In genomic region chr3:55112710-55113415, GRCm38 (mm10) we compare ENCODE assay signal across 8 mouse cellular contexts. TPM values are rescaled to one million over a fixed set of nuclear protein-coding genes. Genes with fewer than 3 reads are reported as not detected.
A peak's percentile ranks its signal among the peaks of the same experiment; 100 is the strongest.
DNase-seq lines count a peak whose midpoint lies in the region; ATAC-seq and TF ChIP-seq lines count a peak whose summit lies in the region.

No protein-coding gene starts in this region.

- no peaks in the 10 kb centered on the region for H3K9me3 ChIP-seq in embryonic facial prominence, embryonic 15.5 days (replicated peaks)
- H3K9me3 ChIP-seq in intestine, embryonic 14.5 days (ENCODE audit: control insufficient read depth, low read length): no peaks in the 10 kb centered on the region
- H3K9me3 ChIP-seq in midbrain, embryonic 10.5 days (replicated peaks): peaks cover 7% of the 10 kb centered on the region

- peaks cover 13% of the 10 kb centered on the region for H3K36me3 ChIP-seq in C2C12 (ENCODE audit: control insufficient read depth, insufficient read depth)
- H3K36me3 ChIP-seq in embryonic facial prominence, embryonic 15.5 days: peaks cover 16% of the 10 kb centered on the region
- H3K36me3 ChIP-seq in intestine, embryonic 14.5 days (ENCODE audit: control insufficient read depth, insufficient read depth, low read length): peaks cover 13% of the 10 kb centered on the region
- H3K36me3 ChIP-seq in midbrain, embryonic 10.5 days: peaks cover 20% of the 10 kb centered on the region

- 12% methylated on average over 16 of the region's 16 CpGs for WGBS in embryonic facial prominence, embryonic 15.5 days
- WGBS in intestine, embryonic 14.5 days: 31% methylated on average over 16 of the region's 16 CpGs
- WGBS in midbrain, embryonic 10.5 days: 62% methylated on average over 16 of the region's 16 CpGs

- peak overlapping the region; percentile 97 for H3K27ac ChIP-seq in embryonic facial prominence, embryonic 15.5 days (replicated peaks)
- H3K27ac ChIP-seq in intestine, embryonic 14.5 days (ENCODE audit: low read depth): peak overlapping the region; percentile 92
- H3K27ac ChIP-seq in midbrain, embryonic 10.5 days (replicated peaks): peak overlapping the region; percentile 94

- peak; percentile 85 for DNase-seq in 3T3-L1 (ENCODE audit: low read depth, low spot score)
- no peak for DNase-seq in intestine, embryonic 14.5 days (ENCODE audit: low spot score)
- DNase-seq in midbrain, embryonic 10.5 days (ENCODE audit: low spot score): no peak
- DNase-seq in spleen, postnatal 14 days (ENCODE audit: low spot score in 2 of 2): no peak
- no peak for DNase-seq in urinary bladder, adult 2 months (ENCODE audit: low spot score)
- DNase-seq in cerebellum, postnatal 36 days: no peak

- H3K79me3 ChIP-seq in C2C12 (ENCODE audit: low read depth): peaks cover 41% of the 10 kb centered on the region

- no peaks in the 10 kb centered on the region for H3K27me3 ChIP-seq in C2C12 (ENCODE audit: control insufficient read depth, insufficient read depth, insufficient read length)
- H3K27me3 ChIP-seq in embryonic facial prominence, embryonic 15.5 days: no peaks in the 10 kb centered on the region
- H3K27me3 ChIP-seq in intestine, embryonic 14.5 days (replicated peaks; ENCODE audit: control insufficient read depth, insufficient read depth, low read length): no peaks in the 10 kb centered on the region
- H3K27me3 ChIP-seq in midbrain, embryonic 10.5 days (ENCODE audit: low read depth, poor library complexity, severe bottlenecking): no peaks in the 10 kb centered on the region

- H3ac ChIP-seq in C2C12 (ENCODE audit: control insufficient read depth, insufficient read length, low read depth): peak overlapping the region; percentile 85

- ATAC-seq in embryonic facial prominence, embryonic 15.5 days (ENCODE audit: insufficient number of reproducible peaks, low FRiP score, low TSS enrichment, low read depth): no peak
- ATAC-seq in intestine, embryonic 14.5 days (replicated peaks; ENCODE audit: low FRiP score, low TSS enrichment, low read depth): no peak

- TF ChIP-seq CTCF in C2C12 (IDR thresholded peaks at IDR 0.05; ENCODE audit: control insufficient read depth, insufficient read depth, insufficient read length): no peak

- H3K4me1 ChIP-seq in embryonic facial prominence, embryonic 15.5 days: peaks cover 18% of the 10 kb centered on the region
- 0 out of 2 replicates have a peak, but pooled peaks cover 5% of the 10 kb centered on the region for H3K4me1 ChIP-seq in intestine, embryonic 14.5 days (replicated peaks; ENCODE audit: control insufficient read depth, insufficient read depth, low read length)
- peaks cover 25% of the 10 kb centered on the region for H3K4me1 ChIP-seq in midbrain, embryonic 10.5 days

- H3K9ac ChIP-seq in embryonic facial prominence, embryonic 15.5 days: peak overlapping the region; percentile 96
- H3K9ac ChIP-seq in intestine, embryonic 14.5 days (ENCODE audit: low read length): peak overlapping the region; percentile 98

- peak overlapping the region; percentile 66 for H3K4me3 ChIP-seq in C2C12 (ENCODE audit: insufficient read depth, poor library complexity, severe bottlenecking)
- H3K4me3 ChIP-seq in embryonic facial prominence, embryonic 15.5 days (replicated peaks): peak overlapping the region; percentile 90
- H3K4me3 ChIP-seq in intestine, embryonic 14.5 days (ENCODE audit: low read depth, low read length): peak overlapping the region; percentile 88
- H3K4me3 ChIP-seq in midbrain, embryonic 10.5 days: peak overlapping the region; percentile 69

- peaks cover 53% of the 10 kb centered on the region for H3K79me2 ChIP-seq in C2C12 (ENCODE audit: control insufficient read depth, insufficient read depth)

- H3K4me2 ChIP-seq in embryonic facial prominence, embryonic 15.5 days (replicated peaks): peak overlapping the region; percentile 54
- H3K4me2 ChIP-seq in intestine, embryonic 14.5 days (ENCODE audit: low read length): peak overlapping the region; percentile 64

TF ChIP-seq in C2C12, 6 proteins besides CTCF, POLR2A, EP300 and RAD21:
- TF ChIP-seq MAX (IDR thresholded peaks at IDR 0.05) (peak; percentile 91), FOSL1 (IDR thresholded peaks at IDR 0.05; ENCODE audit: insufficient read depth, low read length, poor library complexity, severe bottlenecking) (no peak), MYOD1 (IDR thresholded peaks at IDR 0.05; ENCODE audit: control insufficient read depth, insufficient read length, low read depth) (no peak), MYOG (IDR thresholded peaks at IDR 0.05; ENCODE audit: control insufficient read depth, extremely low read depth, insufficient read length) (no peak), USF1 (IDR thresholded peaks at IDR 0.05; ENCODE audit: low read depth) (peak; percentile 98), CEBPB (IDR thresholded peaks at IDR 0.05; ENCODE audit: low read depth) (no peak)

RNA-seq across cellular contexts. Expression of gene Spg20, which starts 1.0 kb away (rescaled TPM):
- 24.0 TPM for polyA plus RNA-seq in C2C12 (2012; fragmentation: generic; extraction: Trizol)
- polyA plus RNA-seq in embryonic facial prominence, embryonic 15.5 days (2015; fragmentation: Nextera tagmentation; extraction: Ambion mirVana): 65.9 and 67.8 TPM in 2 replicates
- polyA plus RNA-seq in intestine, embryonic 14.5 days (2014; fragmentation: Nextera tagmentation; extraction: Ambion mirVana): 42.8 and 47.1 TPM in 2 replicates
- polyA plus RNA-seq in midbrain, embryonic 10.5 days (2016; fragmentation: Nextera tagmentation; extraction: Ambion mirVana): 50.5 and 51.6 TPM in 2 replicates
- 14.3 and 17.9 TPM in 2 replicates for polyA plus RNA-seq in urinary bladder, adult 2 months (2012; rRNA removed)

RNA-seq across cellular contexts. Expression of gene Ccdc169, which starts 24.3 kb away (rescaled TPM):
- 0.05 TPM for polyA plus RNA-seq in C2C12 (2012; fragmentation: generic; extraction: Trizol)
- polyA plus RNA-seq in embryonic facial prominence, embryonic 15.5 days (2015; fragmentation: Nextera tagmentation; extraction: Ambion mirVana): 0.05 and 0.07 TPM in 2 replicates
- polyA plus RNA-seq in intestine, embryonic 14.5 days (2014; fragmentation: Nextera tagmentation; extraction: Ambion mirVana): not detected in 2 replicates
- polyA plus RNA-seq in midbrain, embryonic 10.5 days (2016; fragmentation: Nextera tagmentation; extraction: Ambion mirVana): 0.10 and 0.25 TPM in 2 replicates
- 0.04 TPM in 2 replicates for polyA plus RNA-seq in urinary bladder, adult 2 months (2012; rRNA removed)

RNA-seq across cellular contexts. Expression of gene Ccna1, which starts 57.6 kb away (rescaled TPM):
- polyA plus RNA-seq in C2C12 (2012; fragmentation: generic; extraction: Trizol): not detected
- polyA plus RNA-seq in embryonic facial prominence, embryonic 15.5 days (2015; fragmentation: Nextera tagmentation; extraction: Ambion mirVana): 8.3 and 14.6 TPM in 2 replicates
- polyA plus RNA-seq in intestine, embryonic 14.5 days (2014; fragmentation: Nextera tagmentation; extraction: Ambion mirVana): 1.3 and 2.3 TPM in 2 replicates
- 1.7 and 3.1 TPM in 2 replicates for polyA plus RNA-seq in midbrain, embryonic 10.5 days (2016; fragmentation: Nextera tagmentation; extraction: Ambion mirVana)
- polyA plus RNA-seq in urinary bladder, adult 2 months (2012; rRNA removed): 0.10 and 0.21 TPM in 2 replicates
